Mouse (Mus musculus) macrophage (primary cell): ENCODE results near the gene Ccdc6. TPM values are rescaled to one million over a fixed set of nuclear protein-coding genes. Genes with fewer than 3 reads are reported as not detected.

Experiments used
- H3K27ac ChIP-seq: fragments of 350-480 bp; formaldehyde crosslinking; 2 replicates; pipeline ENCODE4 v1.9.0; 2021
- H3K36me3 ChIP-seq: fragments of 350-480 bp; formaldehyde crosslinking; 2 replicates; pipeline ENCODE4 v1.9.0; 2021; ENCODE audit errors: inconsistent target
- H3K4me3 ChIP-seq: fragments of 350-480 bp; formaldehyde crosslinking; 2 replicates; pipeline ENCODE4 v1.9.0; 2021; ENCODE audit errors: inconsistent target
- H3K79me2 ChIP-seq: fragments of 350-480 bp; formaldehyde crosslinking; 2 replicates; pipeline ENCODE4 v1.9.0; 2021; ENCODE audit errors: inconsistent target
- WGBS: methylation state at CpG from one replicate; pipeline ENCODE4 v1.1.7; 2026; ENCODE audit warnings: inconsistent platforms; ENCODE audit not compliant: missing documents; 5-methylcytosine and 5-hydroxymethylcytosine counted together
- polyA plus RNA-seq: library from polyadenylated mRNA; stranded (reverse); fragments of 250-400 nt; gene quantifications from 3 replicates; pipeline ENCODE4 v1.2.4, GENCODE M21; 2018; ENCODE audit warnings: inconsistent platforms
- total RNA-seq, 78 experiments: library from RNA; depleted of rRNA; stranded (reverse); fragments of 250-400 nt; gene quantifications; 1 replicate in 9 of 78; 2 replicates in 24 of 78; 3 replicates in 43 of 78; 4 replicates in 2 of 78; pipeline ENCODE4 v1.2.4; 2018; ENCODE audit warnings: inconsistent platforms in 56 of 78

The Ccdc6 gene
- total RNA-seq (2018; cell fraction: chromatin; rRNA removed), result 10 to 100 TPM in 25 of 26 experiments, 1 to 10 TPM in 1; 6.0 to 93.0 (median 42.1) TPM
- total RNA-seq (2018; cell fraction: cytosol; rRNA removed), result 10 to 100 TPM; 22.6 to 42.1 (median 36.8) TPM
- total RNA-seq (2018; cell fraction: nucleus; rRNA removed), result 10 to 100 TPM; 16.7 to 68.1 (median 40.5) TPM
- 18.6 to 19.0 TPM (median 18.7 TPM) in 3 replicates for polyA plus RNA-seq

DNA sequence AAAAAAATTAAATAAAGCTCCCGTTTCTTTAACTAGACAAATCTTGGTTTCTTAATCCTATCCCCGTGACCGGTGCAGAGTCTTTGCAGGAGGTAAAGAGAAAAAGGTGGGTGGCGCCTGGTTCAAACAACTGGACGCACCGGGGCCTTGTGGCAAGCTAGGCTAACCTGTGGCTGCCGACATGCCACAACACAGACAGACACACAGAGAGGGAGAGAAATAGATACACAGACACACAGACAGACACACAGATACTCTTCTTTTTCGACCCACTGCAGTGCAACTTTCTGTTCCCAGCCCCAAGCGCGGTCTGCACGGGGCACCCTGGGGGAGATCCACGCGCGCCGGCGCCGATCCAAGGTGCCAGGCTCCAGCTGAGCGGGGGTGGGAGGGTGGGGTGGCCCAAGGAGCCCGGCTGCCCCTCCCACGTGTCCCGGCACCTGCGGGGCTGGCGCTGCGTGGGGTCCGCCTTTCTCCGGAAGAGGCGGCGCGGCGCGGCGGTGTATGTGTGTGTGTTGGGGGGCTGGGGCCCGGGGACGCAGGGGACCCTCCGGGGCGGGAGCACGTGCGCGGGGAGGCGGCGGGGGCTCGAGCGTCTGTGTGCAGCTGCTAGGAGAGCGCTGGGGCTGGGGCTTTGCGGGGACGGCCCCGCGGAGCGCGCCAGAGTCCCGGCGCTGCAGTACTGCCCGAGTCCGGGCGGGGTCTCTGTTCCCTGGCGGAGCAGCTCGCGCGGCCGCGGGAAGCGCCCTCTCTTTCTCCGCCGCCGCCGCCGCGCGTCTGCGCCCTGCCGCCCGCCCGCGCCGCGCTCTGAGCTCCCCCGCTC, at the start of gene Ccdc6:
TSS of gene Ccdc6 (plus strand) at position 756 of the 823 bp plus-strand sequence.
- H3K36me3 ChIP-seq, result no peaks in the 10 kb centered on the region
- peak within 1 kb of the TSS; percentile 71 for H3K27ac ChIP-seq
- H3K79me2 ChIP-seq, result peaks cover 42% of the 10 kb centered on the region
- WGBS, result under 1% methylated on average over 45 of the region's 77 CpGs
- peak within 1 kb of the TSS; percentile 69 for H3K4me3 ChIP-seq

GRCm38 (mm10) chr10:70049771-70050170, 47.1 kb upstream of the Ccdc6 start:
- WGBS, result 87% methylated on average over 7 of the region's 7 CpGs
- no peak overlapping the region for H3K27ac ChIP-seq
- no peaks in the 10 kb centered on the region for H3K36me3 ChIP-seq
- H3K79me2 ChIP-seq, result no peaks in the 10 kb centered on the region
- H3K4me3 ChIP-seq, result no peak overlapping the region

DNA sequence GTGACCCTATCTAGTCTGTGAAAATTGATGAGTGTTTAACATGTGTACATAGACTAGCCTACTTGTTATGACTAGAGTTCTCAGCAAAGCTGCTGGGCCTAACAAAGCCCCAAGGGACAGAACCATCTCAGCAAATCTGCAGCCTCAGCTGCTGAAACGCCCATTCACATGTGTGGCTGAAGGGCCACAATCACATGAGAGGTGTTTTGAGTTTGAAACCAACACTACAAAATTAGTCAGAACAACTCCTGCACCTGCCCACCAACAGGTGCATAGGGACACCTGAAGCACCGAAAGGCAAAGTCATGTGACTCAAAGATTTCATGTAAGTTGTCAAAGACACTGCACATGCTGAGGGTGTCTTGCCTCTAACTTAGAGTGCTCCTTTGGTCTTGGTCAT, 41.6 kb upstream of the Ccdc6 start:
- Histone ChIP-seq H3K79me2 (no peaks in the 10 kb centered on the region), H3K27ac (no peak overlapping the region), H3K36me3 (no peaks in the 10 kb centered on the region), H3K4me3 (no peak overlapping the region)
- WGBS, result 84% methylated on average over 2 of the region's 2 CpGs

GRCm38 (mm10) chr10:70057064-70057463, 39.9 kb upstream of the Ccdc6 start:
- H3K4me3 ChIP-seq, result no peak overlapping the region
- WGBS, result 70% methylated on average over 3 of the region's 3 CpGs
- no peaks in the 10 kb centered on the region for H3K79me2 ChIP-seq
- H3K36me3 ChIP-seq, result no peaks in the 10 kb centered on the region
- no peak overlapping the region for H3K27ac ChIP-seq

DNA sequence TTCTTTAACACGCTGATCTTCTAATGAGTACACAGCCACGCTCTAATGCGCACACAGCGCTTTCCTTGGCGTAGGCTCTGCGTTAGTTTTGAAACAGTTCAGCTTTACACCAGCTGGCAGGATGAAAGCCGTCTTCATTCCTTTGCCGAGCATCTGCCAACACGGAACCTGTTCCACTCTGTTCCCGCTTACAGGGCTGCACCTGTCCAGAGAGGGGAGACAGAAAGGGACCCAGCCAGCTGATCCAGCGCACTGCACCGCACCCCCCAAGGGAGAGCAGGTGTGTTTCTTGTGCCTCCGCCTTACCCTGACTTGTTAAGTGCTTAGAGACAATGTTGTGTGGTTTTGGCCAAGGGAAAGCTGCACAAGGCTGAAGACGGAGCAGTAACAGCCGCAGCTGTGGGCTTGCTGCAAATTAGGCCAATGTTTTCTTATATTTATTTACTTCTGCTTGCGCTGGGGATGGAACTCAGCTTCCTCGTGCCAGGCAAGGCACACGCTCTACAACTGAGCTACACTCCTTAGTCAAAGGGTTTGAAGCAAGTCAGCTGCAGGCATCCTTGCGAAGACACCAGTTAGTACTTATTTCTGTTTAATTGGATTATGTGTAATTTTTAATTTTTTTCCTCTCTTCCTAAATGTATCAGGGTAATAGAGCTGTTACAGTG, 36.8 kb upstream of the Ccdc6 start:
- no peak overlapping the region for H3K27ac ChIP-seq
- no peak overlapping the region for H3K4me3 ChIP-seq
- H3K79me2 ChIP-seq, result no peaks in the 10 kb centered on the region
- H3K36me3 ChIP-seq, result no peaks in the 10 kb centered on the region
- WGBS, result 84% methylated on average over 17 of the region's 19 CpGs

- WGBS, result 53% methylated on average over 10 of the region's 10 CpGs
- H3K4me3 ChIP-seq, result no peak overlapping the region
- H3K36me3 ChIP-seq, result no peaks in the 10 kb centered on the region
- H3K79me2 ChIP-seq, result no peaks in the 10 kb centered on the region
- H3K27ac ChIP-seq, result no peak overlapping the region
Observed at GRCm38 (mm10) chr10:70060689-70061081, 36.2 kb upstream of the Ccdc6 start.

GRCm38 (mm10) chr10:70063881-70064555, 32.9 kb upstream of the Ccdc6 start:
- 55% methylated on average over 6 of the region's 6 CpGs for WGBS
- H3K79me2 ChIP-seq, result no peaks in the 10 kb centered on the region
- H3K27ac ChIP-seq, result no peak overlapping the region
- H3K36me3 ChIP-seq, result no peaks in the 10 kb centered on the region
- no peak overlapping the region for H3K4me3 ChIP-seq

DNA sequence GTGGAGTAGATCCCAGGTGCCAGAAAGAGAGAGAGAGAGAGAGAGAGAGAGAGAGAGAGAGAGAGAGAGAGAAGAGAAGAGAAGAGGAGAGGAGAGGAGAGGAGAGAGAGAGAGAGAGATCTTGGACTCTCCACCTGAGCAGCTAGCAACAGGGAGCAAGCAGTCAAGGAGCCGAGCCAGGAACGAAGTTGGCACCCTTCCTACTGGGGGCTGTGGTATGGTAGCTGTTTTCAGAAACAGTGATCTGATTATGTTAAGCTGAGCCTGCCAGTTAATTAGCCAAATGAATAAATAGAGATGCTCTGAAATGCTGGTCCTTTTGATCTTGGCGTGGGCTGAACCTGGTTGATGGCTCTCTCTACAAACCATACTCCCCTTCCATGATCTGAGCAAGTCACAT, 31.7 kb upstream of the Ccdc6 start:
- no peak overlapping the region for H3K27ac ChIP-seq
- H3K79me2 ChIP-seq, result no peaks in the 10 kb centered on the region
- H3K4me3 ChIP-seq, result no peak overlapping the region
- no peaks in the 10 kb centered on the region for H3K36me3 ChIP-seq
- whole genome bisulfite sequencing, result 97% methylated on average over 3 of the region's 3 CpGs

DNA sequence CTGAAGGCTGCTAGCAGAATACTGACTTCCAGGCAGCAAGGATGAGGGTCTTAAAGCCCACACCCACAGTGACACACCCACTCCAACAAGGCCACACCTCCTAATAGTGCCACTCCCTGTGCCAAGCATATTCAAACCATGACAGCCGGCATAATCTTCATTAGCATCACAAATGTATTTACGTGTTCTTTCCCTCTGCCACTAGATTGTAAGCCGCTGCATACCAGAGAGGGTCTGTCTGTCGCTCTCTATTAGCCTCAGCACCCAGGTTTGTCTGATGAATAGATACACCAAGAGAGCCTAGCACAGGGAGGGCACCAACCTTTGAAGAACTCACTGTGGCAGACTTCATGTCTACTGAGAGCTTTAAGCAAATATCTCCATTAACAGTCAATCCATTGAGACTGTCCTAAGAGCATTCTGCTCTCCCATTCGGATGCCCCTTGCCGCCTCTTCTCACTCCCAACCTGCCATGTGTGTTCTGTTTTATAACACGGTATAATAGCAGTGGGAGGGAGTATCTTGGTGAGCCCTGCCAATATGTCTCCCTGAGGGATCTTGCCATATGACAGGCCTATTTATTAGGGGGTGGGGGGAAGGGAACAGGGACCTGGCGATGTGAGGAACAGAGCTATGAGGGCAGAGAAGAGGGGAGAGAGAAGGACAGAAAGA, 30.3 kb upstream of the Ccdc6 start:
- no peaks in the 10 kb centered on the region for H3K79me2 ChIP-seq
- no peak overlapping the region for H3K27ac ChIP-seq
- no peaks in the 10 kb centered on the region for H3K36me3 ChIP-seq
- 81% methylated on average over 8 of the region's 8 CpGs for WGBS
- H3K4me3 ChIP-seq, result no peak overlapping the region

DNA sequence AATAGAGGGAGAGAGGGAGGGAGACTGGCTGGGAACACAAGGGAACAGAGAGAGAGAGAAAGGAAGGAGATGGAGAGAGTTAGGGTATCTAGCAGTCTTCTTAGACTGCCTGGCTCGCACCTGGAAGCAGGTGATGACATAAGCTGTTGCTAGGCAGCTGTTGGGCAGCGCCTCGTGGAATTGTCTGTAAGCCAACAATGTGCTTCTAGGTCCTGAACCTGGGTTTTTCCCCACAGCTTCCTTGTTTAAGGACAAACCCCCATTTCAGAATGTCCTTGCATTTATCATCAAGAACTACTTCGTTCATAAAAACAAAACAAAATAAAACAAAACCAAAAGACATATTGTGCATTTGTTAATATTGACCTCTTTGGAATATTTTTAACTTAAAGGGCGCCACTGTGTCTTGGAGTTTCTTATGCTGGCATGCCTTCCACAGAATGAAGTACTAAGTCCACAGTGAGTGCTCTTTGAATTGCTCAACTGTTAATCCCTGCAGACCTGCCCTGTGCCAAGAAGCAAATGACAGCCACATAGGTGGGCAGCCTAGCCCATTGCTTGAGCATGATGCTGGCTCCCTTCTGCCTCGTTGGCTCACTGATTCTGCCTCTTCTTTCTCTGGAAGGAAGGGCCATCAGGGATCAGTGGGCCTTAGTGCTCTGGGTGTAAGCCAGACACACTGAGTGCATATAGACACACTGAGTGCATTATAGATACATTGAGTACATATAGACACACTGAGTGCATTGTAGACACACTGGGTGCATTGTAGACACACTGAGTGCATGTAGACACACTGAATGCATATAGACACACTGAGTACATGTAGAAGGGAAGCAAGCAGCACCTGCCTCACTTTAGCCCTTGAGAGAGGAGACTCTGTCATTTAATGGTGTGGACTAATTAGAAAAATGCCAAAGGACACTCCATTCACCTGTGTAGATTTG, 29.5 kb upstream of the Ccdc6 start:
- no peak overlapping the region for H3K27ac ChIP-seq
- no peak overlapping the region for H3K4me3 ChIP-seq
- WGBS, result 73% methylated on average over 6 of the region's 6 CpGs

GRCm38 (mm10) chr10:70069321-70069720, 27.6 kb upstream of the Ccdc6 start:
- no peaks in the 10 kb centered on the region for H3K36me3 ChIP-seq
- H3K79me2 ChIP-seq, result no peaks in the 10 kb centered on the region
- no peak overlapping the region for H3K4me3 ChIP-seq
- H3K27ac ChIP-seq, result no peak overlapping the region
- 72% methylated on average over 6 of the region's 6 CpGs for WGBS

More for the DNA sequence above, 29.5 kb upstream of the Ccdc6 start:
- Histone ChIP-seq H3K36me3 (no peaks in the 10 kb centered on the region), H3K79me2 (no peaks in the 10 kb centered on the region)

DNA sequence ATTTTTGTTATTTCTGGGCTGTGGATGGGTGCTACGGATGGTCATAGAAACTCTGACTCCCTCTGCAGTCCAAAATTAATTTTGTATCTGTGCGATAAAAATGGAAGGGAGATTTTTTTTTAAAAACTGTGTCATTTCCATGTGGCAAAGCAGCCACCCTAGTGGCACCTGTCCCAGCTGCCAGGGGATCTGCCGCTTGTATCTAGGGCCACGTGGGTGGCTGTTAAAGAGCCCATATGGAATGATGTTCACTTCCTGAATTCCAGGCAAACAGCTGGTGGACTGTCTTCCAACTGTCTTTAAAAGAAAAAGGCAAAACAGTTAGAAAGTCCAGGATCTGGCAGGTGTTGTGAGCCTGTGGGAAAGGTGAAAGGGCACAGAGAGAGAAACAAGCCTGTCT, 25.6 kb upstream of the Ccdc6 start:
- Histone ChIP-seq H3K36me3 (no peaks in the 10 kb centered on the region), H3K4me3 (no peak overlapping the region), H3K27ac (no peak overlapping the region), H3K79me2 (no peaks in the 10 kb centered on the region)
- WGBS, result 90% methylated on average over 4 of the region's 4 CpGs

GRCm38 (mm10) chr10:70077452-70077851, 19.5 kb upstream of the Ccdc6 start:
- Histone ChIP-seq H3K4me3 (no peak overlapping the region), H3K79me2 (no peaks in the 10 kb centered on the region), H3K36me3 (no peaks in the 10 kb centered on the region), H3K27ac (no peak overlapping the region)
- WGBS, result 84% methylated on average over 4 of the region's 4 CpGs
